Mouse (Mus musculus) intestine, embryonic 15.5 days (tissue): Measurements from ENCODE around the gene Xab2. TPM values are rescaled to one million over a fixed set of nuclear protein-coding genes. Genes with fewer than 3 reads are reported as not detected.
"Not testable (repeated sequence)": the region's sequence is repeated elsewhere in the genome, so short reads cannot be mapped to it uniquely, and the experiment has no call there.

Source experiments
- ATAC-seq: fragments of 200-750 bp; cut with Nextera tagmentation; 2 replicates; pipeline ENCODE4 v1.8.0; 2017; ENCODE audit warnings: moderate TSS enrichment, moderate library complexity
- H3K27ac ChIP-seq: fragments of 300-500 bp; sonication (generic); 2 replicates; pipeline ENCODE4 v1.5.1; 2015; ENCODE audit warnings: mild to moderate bottlenecking, inconsistent platforms
- H3K27me3 ChIP-seq: fragments of 300-500 bp; sonication (generic); replicated peaks from 2 replicates; pipeline ENCODE4 v1.6.1; 2015; ENCODE audit warnings: inconsistent platforms
- H3K36me3 ChIP-seq: fragments of 300-500 bp; sonication (generic); 2 replicates; pipeline ENCODE4 v1.6.1; 2015; ENCODE audit warnings: inconsistent platforms
- H3K4me1 ChIP-seq: fragments of 300-500 bp; sonication (generic); replicated peaks from 2 replicates; pipeline ENCODE4 v1.6.1; 2015; ENCODE audit warnings: inconsistent platforms
- H3K4me2 ChIP-seq: fragments of 300-500 bp; sonication (generic); replicated peaks from 2 replicates; pipeline ENCODE4 v1.6.1; 2015; ENCODE audit warnings: mild to moderate bottlenecking, inconsistent platforms
- H3K4me3 ChIP-seq: fragments of 300-500 bp; sonication (generic); replicated peaks from 2 replicates; pipeline ENCODE4 v1.5.1; 2015; ENCODE audit warnings: inconsistent platforms
- H3K9ac ChIP-seq: fragments of 300-500 bp; sonication (generic); 2 replicates; pipeline ENCODE4 v1.6.1; 2015; ENCODE audit warnings: inconsistent platforms
- H3K9me3 ChIP-seq: fragments of 300-500 bp; sonication (generic); 2 replicates; pipeline ENCODE4 v1.6.1; 2016; ENCODE audit warnings: inconsistent platforms
- WGBS: fragments of 180-500 bp; shearing (Covaris S2); methylation state at CpG from one replicate; pipeline ENCODE4 v1.1.7; 2015; 5-methylcytosine and 5-hydroxymethylcytosine counted together
- polyA plus RNA-seq: library from polyadenylated mRNA; unstranded; fragments of >200 nt; fragmentation: Nextera tagmentation; extraction: Ambion mirVana; gene quantifications from 2 replicates; pipeline ENCODE4 v1.2.1, GENCODE M21; 2015

Gene Xab2
- polyA plus RNA-seq, 1 experiment from 2014 or later = 45.2 TPM

- no peaks in the 10 kb centered on the region for H3K9me3 ChIP-seq
- WGBS = 69% methylated on average over 13 of the region's 13 CpGs
- H3K36me3 ChIP-seq = peaks cover 14% of the 10 kb centered on the region
- H3K27me3 ChIP-seq = no peaks in the 10 kb centered on the region
- 0 out of 2 replicates have a peak, but pooled peaks have one; percentile 7 for ATAC-seq
- peaks cover 5% of the 10 kb centered on the region; the same call in 1 of the 2 replicates for H3K4me1 ChIP-seq
- H3K27ac ChIP-seq = no peak overlapping the region
- H3K9ac ChIP-seq = no peak overlapping the region
- H3K4me2 ChIP-seq = no peak overlapping the region
- no peak overlapping the region for H3K4me3 ChIP-seq
These were observed 17.7 kb downstream of the Xab2 start for GRCm38 (mm10) chr8:3603439-3603838.

- H3K27me3 ChIP-seq = no peaks in the 10 kb centered on the region
- H3K4me1 ChIP-seq = no peaks in the 10 kb centered on the region
- H3K27ac ChIP-seq = no peak overlapping the region
- H3K4me2 ChIP-seq = no peak overlapping the region
- no peaks in the 10 kb centered on the region for H3K9me3 ChIP-seq
- WGBS = 92% methylated on average over 6 of the region's 6 CpGs
- H3K36me3 ChIP-seq = peaks cover 3% of the 10 kb centered on the region; the same call in 1 of the 2 replicates
- H3K4me3 ChIP-seq = no peak overlapping the region
- no peak for ATAC-seq
- H3K9ac ChIP-seq = no peak overlapping the region
These were observed 20.7 kb downstream of the Xab2 start for GRCm38 (mm10) chr8:3600401-3600800.

GRCm38 (mm10) chr8:3599219-3599618 is 21.9 kb downstream of the Xab2 start:
- Histone ChIP-seq H3K4me1 (no peaks in the 10 kb centered on the region), H3K9ac (no peak overlapping the region), H3K27ac (no peak overlapping the region), H3K36me3 (0 out of 2 replicates have a peak, but pooled peaks cover 3% of the 10 kb centered on the region), H3K4me2 (no peak overlapping the region), H3K4me3 (no peak overlapping the region), H3K9me3 (no peaks in the 10 kb centered on the region), H3K27me3 (no peaks in the 10 kb centered on the region)
- ATAC-seq = no peak
- 56% methylated on average over 1 of the region's 1 CpGs for WGBS

- H3K9me3 ChIP-seq = no peaks in the 10 kb centered on the region
- ATAC-seq = no peak
- no peak overlapping the region for H3K27ac ChIP-seq
- H3K4me2 ChIP-seq = no peak overlapping the region
- 63% methylated on average over 3 of the region's 3 CpGs for WGBS
- peaks cover 3% of the 10 kb centered on the region; the same call in 1 of the 2 replicates for H3K4me1 ChIP-seq
- H3K9ac ChIP-seq = no peak overlapping the region
- H3K4me3 ChIP-seq = no peak overlapping the region
- H3K27me3 ChIP-seq = no peaks in the 10 kb centered on the region
- H3K36me3 ChIP-seq = no peaks in the 10 kb centered on the region
These were observed 23.1 kb downstream of the Xab2 start for GRCm38 (mm10) chr8:3598054-3598453.

- H3K27me3 ChIP-seq = no peaks in the 10 kb centered on the region
- H3K9ac ChIP-seq = no peak overlapping the region
- no peak overlapping the region for H3K27ac ChIP-seq
- H3K9me3 ChIP-seq = no peaks in the 10 kb centered on the region
- no peak for ATAC-seq
- WGBS = 77% methylated on average over 2 of the region's 2 CpGs
- peaks cover 6% of the 10 kb centered on the region; the same call in 1 of the 2 replicates for H3K4me1 ChIP-seq
- H3K4me3 ChIP-seq = no peak overlapping the region
- H3K36me3 ChIP-seq = no peaks in the 10 kb centered on the region
- H3K4me2 ChIP-seq = no peak overlapping the region
These were observed 26.6 kb downstream of the Xab2 start for GRCm38 (mm10) chr8:3594466-3594865.

- Histone ChIP-seq H3K4me3 (no peak overlapping the region), H3K4me1 (peaks cover 6% of the 10 kb centered on the region; the same call in 1 of the 2 replicates), H3K36me3 (no peaks in the 10 kb centered on the region), H3K27ac (no peak overlapping the region), H3K9ac (no peak overlapping the region), H3K4me2 (no peak overlapping the region), H3K27me3 (no peaks in the 10 kb centered on the region), H3K9me3 (no peaks in the 10 kb centered on the region)
- ATAC-seq = 0 out of 2 replicates have a peak, but pooled peaks have one; percentile 9
- 45% methylated on average over 3 of the region's 3 CpGs for WGBS
These were observed 27.6 kb downstream of the Xab2 start for GRCm38 (mm10) chr8:3593470-3593869.

GRCm38 (mm10) chr8:3588258-3588633 is 32.9 kb downstream of the Xab2 start:
- Histone ChIP-seq H3K36me3 (no peaks in the 10 kb centered on the region), H3K9ac (peak overlapping the region; percentile 76), H3K4me2 (peak overlapping the region; percentile 86), H3K4me1 (0 out of 2 replicates have a peak, but pooled peaks cover 5% of the 10 kb centered on the region), H3K9me3 (no peaks in the 10 kb centered on the region), H3K27ac (peak overlapping the region; percentile 88), H3K4me3 (peak overlapping the region; percentile 68), H3K27me3 (no peaks in the 10 kb centered on the region)
- WGBS = 8% methylated on average over 11 of the region's 11 CpGs
- peak; percentile 68 for ATAC-seq

GRCm38 (mm10) chr8:3587391-3588257 is 33.5 kb downstream of the Xab2 start:
- Histone ChIP-seq H3K4me3 (peak overlapping the region; percentile 68), H3K4me1 (0 out of 2 replicates have a peak, but pooled peaks cover 2% of the 10 kb centered on the region), H3K27me3 (no peaks in the 10 kb centered on the region), H3K9ac (peak overlapping the region; percentile 76), H3K9me3 (no peaks in the 10 kb centered on the region), H3K4me2 (peak overlapping the region; percentile 86), H3K27ac (peak overlapping the region; percentile 88), H3K36me3 (no peaks in the 10 kb centered on the region)
- under 1% methylated on average over 73 of the region's 77 CpGs for WGBS
- ATAC-seq = peak; percentile 90

GRCm38 (mm10) chr8:3586993-3587390 is 34.1 kb downstream of the Xab2 start, which contains the start of gene Camsap3:
Camsap3 (plus strand) TSS chr8:3587293.
- Histone ChIP-seq H3K9ac (peak within 1 kb of the TSS; percentile 76), H3K27me3 (no peaks in the 10 kb centered on the region), H3K4me3 (peak within 1 kb of the TSS; percentile 68), H3K27ac (peak within 1 kb of the TSS; percentile 88), H3K4me1 (0 out of 2 replicates have a peak, but pooled peaks cover 2% of the 10 kb centered on the region), H3K4me2 (peak within 1 kb of the TSS; percentile 86), H3K36me3 (no peaks in the 10 kb centered on the region), H3K9me3 (no peaks in the 10 kb centered on the region)
- 10% methylated on average over 7 of the region's 7 CpGs for WGBS
- ATAC-seq = no peak; the same call in 1 of the 2 replicates

- Histone ChIP-seq H3K27me3 (no peaks in the 10 kb centered on the region), H3K4me2 (no peak overlapping the region), H3K9ac (no peak overlapping the region), H3K36me3 (no peaks in the 10 kb centered on the region), H3K9me3 (no peaks in the 10 kb centered on the region), H3K27ac (no peak overlapping the region), H3K4me3 (no peak overlapping the region), H3K4me1 (no peaks in the 10 kb centered on the region)
- ATAC-seq = no peak
- 70% methylated on average over 2 of the region's 2 CpGs for WGBS
These were observed 34.7 kb downstream of the Xab2 start for GRCm38 (mm10) chr8:3586452-3586851.

GRCm38 (mm10) chr8:3581961-3582360 is 39.2 kb downstream of the Xab2 start:
- not testable (repeated sequence) for H3K4me2 ChIP-seq, H3K4me1 ChIP-seq, H3K9ac ChIP-seq, H3K9me3 ChIP-seq, ATAC-seq, H3K4me3 ChIP-seq, H3K27ac ChIP-seq, H3K27me3 ChIP-seq, H3K36me3 ChIP-seq
- WGBS = 94% methylated on average over 3 of the region's 3 CpGs

GRCm38 (mm10) chr8:3579390-3580364 is 41.4 kb downstream of the Xab2 start:
- H3K36me3 ChIP-seq = no peaks in the 10 kb centered on the region
- 0 out of 2 replicates have a peak, but pooled peaks cover 4% of the 10 kb centered on the region for H3K4me1 ChIP-seq
- no peak overlapping the region for H3K4me3 ChIP-seq
- no peak overlapping the region for H3K4me2 ChIP-seq
- no peaks in the 10 kb centered on the region for H3K27me3 ChIP-seq
- 64% methylated on average over 9 of the region's 9 CpGs for whole genome bisulfite sequencing
- peak overlapping the region; percentile 2 for H3K27ac ChIP-seq
- ATAC-seq = peak; percentile 84
- no peak overlapping the region for H3K9ac ChIP-seq
- H3K9me3 ChIP-seq = no peaks in the 10 kb centered on the region
